Mouse (Mus musculus): ENCODE results near the gene Eif4g3. TPM values are rescaled to one million over a fixed set of nuclear protein-coding genes. Genes with fewer than 3 reads are reported as not detected.

Eif4g3 gene
- polyA plus RNA-seq, 1 experiment from 2014 or later, result 97.4 TPM

GRCm38 (mm10) chr4:138068598-138068997 is 75.8 kb downstream of the Eif4g3 start:
- H3K36me3 ChIP-seq (ENCODE audit: inconsistent target), result peaks cover 12% of the 10 kb centered on the region; the same call in 1 of the 2 replicates
- no peak overlapping the region for H3K4me3 ChIP-seq (ENCODE audit: inconsistent target)
- 40% methylated on average over 2 of the region's 2 CpGs for WGBS (ENCODE audit: missing documents)
- H3K79me2 ChIP-seq (ENCODE audit: inconsistent target), result peaks cover 55% of the 10 kb centered on the region; the same call in 1 of the 2 replicates
- H3K27ac ChIP-seq, result peak overlapping the region; percentile 87

- H3K4me3 ChIP-seq (ENCODE audit: inconsistent target), result no peak overlapping the region
- H3K79me2 ChIP-seq (ENCODE audit: inconsistent target), result peaks cover 47% of the 10 kb centered on the region; the same call in 1 of the 2 replicates
- H3K27ac ChIP-seq, result peak overlapping the region; percentile 87
- peaks cover 12% of the 10 kb centered on the region; the same call in 1 of the 2 replicates for H3K36me3 ChIP-seq (ENCODE audit: inconsistent target)
- 91% methylated on average over 4 of the region's 4 CpGs for WGBS (ENCODE audit: missing documents)
Measured at GRCm38 (mm10) chr4:138069371-138069770, 76.5 kb downstream of the Eif4g3 start.

- 86% methylated on average over 5 of the region's 6 CpGs for WGBS (ENCODE audit: missing documents)
- Histone ChIP-seq H3K79me2 (ENCODE audit: inconsistent target) (peaks cover 46% of the 10 kb centered on the region; the same call in 1 of the 2 replicates), H3K4me3 (ENCODE audit: inconsistent target) (no peak overlapping the region), H3K36me3 (ENCODE audit: inconsistent target) (peaks cover 12% of the 10 kb centered on the region; the same call in 1 of the 2 replicates), H3K27ac (no peak overlapping the region)
Measured at GRCm38 (mm10) chr4:138071497-138071896, 78.7 kb downstream of the Eif4g3 start.

DNA sequence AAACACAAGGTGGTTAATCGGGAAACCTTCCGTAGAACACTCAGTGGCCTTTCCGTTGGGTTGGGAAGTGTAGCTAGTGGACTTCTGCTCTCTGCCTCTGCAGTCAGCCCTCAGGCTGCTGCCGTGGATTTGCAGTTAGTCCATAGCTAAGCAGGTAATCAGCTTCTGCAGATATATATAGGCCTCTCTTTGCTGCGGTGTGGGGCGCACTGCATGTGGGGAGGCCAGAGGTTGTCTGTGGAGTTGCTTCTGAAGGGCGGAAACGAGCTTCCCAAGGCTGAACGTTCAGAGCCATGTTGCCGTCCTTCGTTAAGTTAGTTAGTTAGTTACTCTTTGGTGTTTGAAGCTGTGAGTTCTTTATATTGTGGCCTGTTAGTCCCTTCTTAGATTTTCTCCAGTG is 80.3 kb downstream of the Eif4g3 start:
- peaks cover 54% of the 10 kb centered on the region; the same call in 1 of the 2 replicates for H3K79me2 ChIP-seq (ENCODE audit: inconsistent target)
- H3K4me3 ChIP-seq (ENCODE audit: inconsistent target), result no peak overlapping the region
- H3K27ac ChIP-seq, result no peak overlapping the region
- H3K36me3 ChIP-seq (ENCODE audit: inconsistent target), result peaks cover 14% of the 10 kb centered on the region; the same call in 1 of the 2 replicates
- WGBS (ENCODE audit: missing documents), result 96% methylated on average over 10 of the region's 11 CpGs

GRCm38 (mm10) chr4:138073531-138073930 is 80.7 kb downstream of the Eif4g3 start:
- peaks cover 18% of the 10 kb centered on the region for H3K36me3 ChIP-seq (ENCODE audit: inconsistent target)
- peaks cover 59% of the 10 kb centered on the region; the same call in 1 of the 2 replicates for H3K79me2 ChIP-seq (ENCODE audit: inconsistent target)

GRCm38 (mm10) chr4:138074896-138075584 is 82.2 kb downstream of the Eif4g3 start:
- 87% methylated on average over 6 of the region's 6 CpGs for WGBS (ENCODE audit: missing documents)
- Histone ChIP-seq H3K4me3 (ENCODE audit: inconsistent target) (no peak overlapping the region), H3K27ac (no peak overlapping the region), H3K36me3 (ENCODE audit: inconsistent target) (peaks cover 24% of the 10 kb centered on the region), H3K79me2 (ENCODE audit: inconsistent target) (peaks cover 71% of the 10 kb centered on the region; the same call in 1 of the 2 replicates)

More at GRCm38 (mm10) chr4:138073531-138073930, 80.7 kb downstream of the Eif4g3 start:
- 96% methylated on average over 7 of the region's 7 CpGs for WGBS (ENCODE audit: missing documents)
- Histone ChIP-seq H3K4me3 (ENCODE audit: inconsistent target) (no peak overlapping the region), H3K27ac (no peak overlapping the region)

- WGBS (ENCODE audit: missing documents), result 94% methylated on average over 2 of the region's 3 CpGs
- H3K27ac ChIP-seq, result no peak overlapping the region
- H3K4me3 ChIP-seq (ENCODE audit: inconsistent target), result no peak overlapping the region
Measured at GRCm38 (mm10) chr4:138077663-138078295, 85.0 kb downstream of the Eif4g3 start.

DNA sequence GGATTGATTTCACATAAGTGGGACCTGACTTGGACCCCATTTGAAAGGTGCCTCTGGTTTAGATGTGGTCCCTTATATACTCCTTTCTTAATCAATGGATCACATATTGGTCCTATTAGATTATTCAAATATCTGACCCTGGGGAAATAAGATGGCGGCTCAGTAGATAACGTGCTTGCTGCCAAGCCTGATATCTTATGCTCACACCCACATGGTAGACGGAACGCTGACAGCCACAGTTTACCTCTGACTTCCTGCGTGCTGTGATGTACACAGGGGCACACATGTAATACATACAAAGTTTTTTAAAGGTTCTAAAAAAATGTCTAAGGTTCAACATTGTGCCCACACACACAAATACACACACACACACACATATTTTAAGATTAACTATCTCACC is 86.4 kb downstream of the Eif4g3 start:
- 99% methylated on average over 5 of the region's 5 CpGs for WGBS (ENCODE audit: missing documents)
- Histone ChIP-seq H3K4me3 (ENCODE audit: inconsistent target) (no peak overlapping the region), H3K79me2 (ENCODE audit: inconsistent target) (peaks cover 61% of the 10 kb centered on the region; the same call in 1 of the 2 replicates), H3K36me3 (ENCODE audit: inconsistent target) (peaks cover 20% of the 10 kb centered on the region), H3K27ac (no peak overlapping the region)

More at GRCm38 (mm10) chr4:138077663-138078295, 85.0 kb downstream of the Eif4g3 start:
- Histone ChIP-seq H3K36me3 (ENCODE audit: inconsistent target) (peaks cover 11% of the 10 kb centered on the region), H3K79me2 (ENCODE audit: inconsistent target) (peaks cover 61% of the 10 kb centered on the region; the same call in 1 of the 2 replicates)

- Histone ChIP-seq H3K27ac (0 out of 2 replicates have a peak overlapping the region, but pooled peaks have one; percentile 15), H3K4me3 (ENCODE audit: inconsistent target) (no peak overlapping the region), H3K79me2 (ENCODE audit: inconsistent target) (peaks cover 42% of the 10 kb centered on the region; the same call in 1 of the 2 replicates), H3K36me3 (ENCODE audit: inconsistent target) (peaks cover 53% of the 10 kb centered on the region)
- WGBS (ENCODE audit: missing documents), result 28% methylated on average over 6 of the region's 8 CpGs
Measured at GRCm38 (mm10) chr4:138082466-138082865, 89.6 kb downstream of the Eif4g3 start.

DNA sequence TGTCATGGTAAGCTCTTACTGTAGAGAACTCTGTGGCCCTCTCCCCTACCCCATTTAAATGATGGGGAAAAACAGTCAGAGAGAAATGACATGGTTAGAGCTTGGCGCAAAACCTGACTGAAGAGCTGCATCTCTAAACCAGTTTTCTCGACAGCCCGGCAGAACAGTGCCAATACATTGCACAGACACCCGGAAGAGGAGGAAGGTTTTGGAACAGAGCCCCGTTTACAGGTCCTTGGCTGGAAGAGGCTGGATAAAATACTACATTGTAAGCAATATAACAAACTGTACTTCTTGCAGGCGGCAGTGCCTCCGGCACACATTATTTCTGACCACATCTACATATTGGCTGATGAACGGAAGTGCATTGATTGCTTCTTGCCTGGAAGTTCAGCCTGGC is 91.3 kb downstream of the Eif4g3 start:
- H3K27ac ChIP-seq, result no peak overlapping the region
- H3K36me3 ChIP-seq (ENCODE audit: inconsistent target), result peaks cover 55% of the 10 kb centered on the region
- WGBS (ENCODE audit: missing documents), result 90% methylated on average over 8 of the region's 8 CpGs
- no peak overlapping the region for H3K4me3 ChIP-seq (ENCODE audit: inconsistent target)
- H3K79me2 ChIP-seq (ENCODE audit: inconsistent target), result peaks cover 26% of the 10 kb centered on the region; the same call in 1 of the 2 replicates

DNA sequence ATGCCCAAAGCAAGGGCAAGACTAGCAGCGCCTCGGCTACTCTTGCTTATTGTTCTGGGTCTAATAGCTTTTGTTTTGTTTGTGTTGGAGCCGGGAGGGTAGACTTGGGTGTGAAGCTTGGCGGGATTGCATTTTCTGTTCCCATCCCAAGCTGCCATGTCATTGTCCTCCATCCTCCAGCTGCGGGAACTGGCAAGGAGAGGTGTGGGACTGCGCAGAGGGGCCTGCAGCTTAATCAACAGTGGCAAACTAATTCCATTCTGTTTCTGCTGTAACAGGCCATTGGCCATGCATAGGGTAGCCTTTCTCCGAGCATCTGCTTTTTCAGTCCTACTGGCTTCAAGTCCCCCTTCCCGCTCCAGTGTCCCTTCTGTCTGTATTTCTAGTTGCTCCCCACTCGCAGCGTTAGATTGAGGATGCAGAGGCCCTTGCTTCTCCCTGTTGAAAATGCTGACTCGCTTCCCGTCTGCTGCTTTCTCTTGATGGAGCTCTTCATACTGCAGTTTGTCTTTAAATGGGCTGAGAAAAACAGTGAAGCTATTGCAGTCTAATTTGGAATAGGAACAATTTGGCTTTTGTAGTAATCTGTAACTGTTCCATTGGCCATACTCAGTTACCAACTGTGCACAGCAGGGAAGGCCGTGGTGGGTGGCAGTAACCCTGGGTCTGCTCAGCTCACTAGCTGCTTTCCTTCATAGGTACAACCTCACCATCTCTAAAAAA is 92.2 kb downstream of the Eif4g3 start:
- Histone ChIP-seq H3K4me3 (ENCODE audit: inconsistent target) (no peak overlapping the region), H3K79me2 (ENCODE audit: inconsistent target) (peaks cover 17% of the 10 kb centered on the region; the same call in 1 of the 2 replicates), H3K27ac (no peak overlapping the region), H3K36me3 (ENCODE audit: inconsistent target) (peaks cover 55% of the 10 kb centered on the region)
- 91% methylated on average over 12 of the region's 13 CpGs for WGBS (ENCODE audit: missing documents)

GRCm38 (mm10) chr4:138086949-138087348 is 94.1 kb downstream of the Eif4g3 start:
- WGBS (ENCODE audit: missing documents), result 99% methylated on average over 5 of the region's 5 CpGs
- no peak overlapping the region for H3K27ac ChIP-seq
- peaks cover 55% of the 10 kb centered on the region for H3K36me3 ChIP-seq (ENCODE audit: inconsistent target)
- H3K79me2 ChIP-seq (ENCODE audit: inconsistent target), result no peaks in the 10 kb centered on the region
- no peak overlapping the region for H3K4me3 ChIP-seq (ENCODE audit: inconsistent target)

GRCm38 (mm10) chr4:138089512-138089911 is 96.7 kb downstream of the Eif4g3 start:
- Histone ChIP-seq H3K4me3 (ENCODE audit: inconsistent target) (no peak overlapping the region), H3K79me2 (ENCODE audit: inconsistent target) (no peaks in the 10 kb centered on the region; the same call in 1 of the 2 replicates), H3K36me3 (ENCODE audit: inconsistent target) (peaks cover 45% of the 10 kb centered on the region; the same call in 1 of the 2 replicates), H3K27ac (no peak overlapping the region)
- WGBS (ENCODE audit: missing documents), result 82% methylated on average over 2 of the region's 2 CpGs

DNA sequence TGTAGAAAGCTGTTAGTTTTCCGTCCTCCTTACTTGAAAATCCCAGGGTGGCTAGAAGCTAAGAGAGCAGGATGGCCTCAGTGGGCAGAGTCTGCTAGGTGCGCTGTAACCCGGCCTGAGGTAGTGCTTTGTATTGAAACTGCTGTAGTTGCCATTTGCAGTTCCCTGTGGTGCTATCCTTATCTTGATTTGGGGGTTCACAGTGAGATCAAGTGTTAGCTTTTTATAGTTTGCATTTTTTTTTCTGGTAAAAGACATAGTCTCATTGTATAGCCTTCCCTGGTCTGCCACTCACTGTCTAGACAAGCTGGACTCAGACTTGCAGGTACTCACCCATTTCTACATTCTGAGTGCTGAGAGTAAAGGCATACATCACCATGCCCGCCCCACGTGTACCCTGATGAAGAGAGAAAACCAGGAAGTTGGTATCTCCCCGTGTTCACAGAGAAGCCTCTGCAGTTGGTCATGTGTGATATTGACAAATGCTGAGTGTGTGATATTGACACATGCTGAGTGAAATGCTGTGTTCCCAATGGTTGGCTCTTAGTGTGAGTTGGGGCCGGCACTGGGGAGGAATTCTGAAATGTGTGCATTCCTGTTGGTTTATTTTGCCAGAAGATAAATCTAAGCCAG is 98.9 kb downstream of the Eif4g3 start:
- Histone ChIP-seq H3K79me2 (ENCODE audit: inconsistent target) (no peaks in the 10 kb centered on the region; the same call in 1 of the 2 replicates), H3K36me3 (ENCODE audit: inconsistent target) (peaks cover 35% of the 10 kb centered on the region; the same call in 1 of the 2 replicates), H3K4me3 (ENCODE audit: inconsistent target) (no peak overlapping the region), H3K27ac (no peak overlapping the region)
- 83% methylated on average over 7 of the region's 7 CpGs for WGBS (ENCODE audit: missing documents)

All from macrophage (primary cell).